Mouse (Mus musculus) midbrain, postnatal 0 days (tissue): ENCODE measurements around the gene Gpr26. TPM values are rescaled to one million over a fixed set of nuclear protein-coding genes. Genes with fewer than 3 reads are reported as not detected.

Experiments
- ATAC-seq: fragments of 200-750 bp; cut with Nextera tagmentation; 2 replicates; pipeline ENCODE4 v1.8.0; 2017; ENCODE audit warnings: moderate number of reproducible peaks, mild to moderate bottlenecking, moderate TSS enrichment, moderate library complexity; ENCODE audit not compliant: low FRiP score
- DNase-seq: peaks from one replicate; pipeline ENCODE4 v3.0.0-alpha.2; 2015; ENCODE audit warnings: low spot score
- H3K27ac ChIP-seq: fragments of 300-500 bp; sonication (generic); 2 replicates; pipeline ENCODE4 v1.5.1; 2014; ENCODE audit warnings: low read depth, mild to moderate bottlenecking, low read length, mixed read lengths
- H3K27me3 ChIP-seq: fragments of 300-500 bp; sonication (generic); 2 replicates; pipeline ENCODE4 v1.6.1; 2014; ENCODE audit warnings: low read length, control low read depth, mixed read lengths; ENCODE audit not compliant: insufficient read depth
- H3K36me3 ChIP-seq: fragments of 300-500 bp; sonication (generic); 2 replicates; pipeline ENCODE4 v1.6.1; 2014; ENCODE audit warnings: low read length, control low read depth, mixed read lengths; ENCODE audit not compliant: insufficient read depth
- H3K4me1 ChIP-seq: fragments of 300-500 bp; sonication (generic); 2 replicates; pipeline ENCODE4 v1.6.1; 2014; ENCODE audit warnings: mild to moderate bottlenecking, control low read depth, antibody characterized with exemption, low read length, mixed read lengths; ENCODE audit not compliant: insufficient read depth
- H3K4me2 ChIP-seq: fragments of 300-500 bp; sonication (generic); 2 replicates; pipeline ENCODE4 v1.6.1; 2014; ENCODE audit warnings: low read depth, mild to moderate bottlenecking, low read length, mixed read lengths; ENCODE audit not compliant: poor library complexity, severe bottlenecking
- H3K4me3 ChIP-seq: fragments of 300-500 bp; sonication (generic); 2 replicates; pipeline ENCODE4 v1.5.1; 2014; ENCODE audit warnings: low read depth, mild to moderate bottlenecking, low read length, moderate library complexity
- H3K9ac ChIP-seq: fragments of 300-500 bp; sonication (generic); replicated peaks from 2 replicates; pipeline ENCODE4 v1.6.1; 2014; ENCODE audit warnings: mild to moderate bottlenecking, low read length, moderate library complexity, mixed read lengths; ENCODE audit not compliant: poor library complexity, severe bottlenecking
- H3K9me3 ChIP-seq: fragments of 300-500 bp; sonication (generic); 2 replicates; pipeline ENCODE4 v1.6.1; 2016; ENCODE audit warnings: low read length, control low read depth
- CTCF ChIP-seq: IDR thresholded peaks from 2 replicates; pipeline ENCODE4 v1.5.1; 2016; ENCODE audit warnings: antibody characterized with exemption, mild to moderate bottlenecking
- WGBS: fragments of 180-500 bp; shearing (Covaris S2); extraction: QIAGEN DNeasy Blood & Tissue Kit; methylation state at CpG from one replicate; pipeline ENCODE4 v1.1.7; 2014; 5-methylcytosine and 5-hydroxymethylcytosine counted together
- polyA plus RNA-seq: library from polyadenylated mRNA; unstranded; fragments of >200 nt; fragmentation: Nextera tagmentation; extraction: Ambion mirVana; gene quantifications from 2 replicates; pipeline ENCODE4 v1.2.1, GENCODE M21; 2015
- total RNA-seq: library from RNA; depleted of rRNA; stranded (reverse); fragments of >200 nt; gene quantifications from 2 replicates; pipeline ENCODE4 v1.2.3, GENCODE M21; 2014

Gpr26 gene
- total and polyA plus RNA-seq, 2 experiments from 2014 or later = 2.7 to 28.9 TPM

DNA sequence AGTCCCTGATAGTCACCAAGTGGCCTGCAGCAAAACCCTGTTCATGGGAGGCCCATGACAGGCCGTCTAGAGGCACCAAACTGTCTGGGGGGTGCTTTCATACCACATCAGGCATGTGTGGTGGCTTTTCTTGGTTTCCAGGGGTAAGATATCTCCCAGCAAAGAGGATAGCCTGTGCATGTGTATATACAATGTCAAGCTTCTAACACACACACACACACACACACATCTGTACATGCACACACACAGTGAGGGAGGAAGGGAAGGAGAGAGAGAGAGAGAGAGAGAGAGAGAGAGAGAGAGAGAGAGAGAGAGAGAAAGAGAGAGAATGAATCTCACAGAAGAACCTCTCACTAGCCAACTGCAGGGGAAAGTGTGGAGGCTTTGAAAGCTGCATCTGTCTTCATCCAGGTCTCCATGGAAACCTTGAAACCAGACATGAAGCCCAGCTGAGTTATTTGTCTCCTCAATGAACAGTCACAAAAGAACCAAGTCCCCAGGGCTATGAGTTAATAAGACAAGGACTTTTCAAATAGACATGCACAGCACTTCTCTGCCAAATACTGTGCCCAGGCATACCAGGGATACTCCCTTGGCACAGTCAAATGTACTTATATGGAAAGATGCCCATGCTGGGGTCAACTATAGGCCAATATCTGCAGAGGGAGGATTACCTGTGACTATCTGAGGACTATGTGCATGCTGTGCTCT lies 46.9 kb downstream of the Gpr26 start:
- no peak overlapping the region for H3K4me3 ChIP-seq
- WGBS = 13% methylated on average over 1 of the region's 1 CpGs
- no peak overlapping the region for H3K4me2 ChIP-seq
- H3K9ac ChIP-seq = no peak overlapping the region
- no peaks in the 10 kb centered on the region for H3K9me3 ChIP-seq
- TF ChIP-seq CTCF = no peak
- ATAC-seq (peak; percentile 52), DNase-seq (peak; percentile 94)
- no peaks in the 10 kb centered on the region for H3K36me3 ChIP-seq
- H3K27me3 ChIP-seq = no peaks in the 10 kb centered on the region
- peak overlapping the region; percentile 21 for H3K27ac ChIP-seq
- peaks cover 6% of the 10 kb centered on the region for H3K4me1 ChIP-seq

DNA sequence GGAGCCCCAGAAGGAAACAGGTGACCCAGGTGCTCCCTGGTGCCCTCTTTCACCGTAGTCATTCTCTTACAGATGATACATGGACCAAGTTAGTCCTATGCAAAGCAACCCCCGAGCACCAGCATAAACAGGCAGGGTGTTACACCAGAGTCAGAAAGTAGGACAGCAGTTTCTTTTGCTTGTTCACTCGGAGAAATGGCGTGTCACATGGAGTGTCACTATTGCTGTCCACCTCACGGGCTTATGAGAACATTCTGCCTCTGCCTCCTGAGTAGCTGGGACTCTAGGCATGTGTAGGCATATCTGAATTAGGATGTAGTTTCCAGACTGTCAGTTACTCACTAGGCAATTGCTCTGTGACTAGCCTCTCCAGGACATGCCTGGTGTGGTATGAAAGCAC lies 47.7 kb downstream of the Gpr26 start:
- no peak overlapping the region for H3K4me2 ChIP-seq
- no peak for ATAC-seq
- no peaks in the 10 kb centered on the region for H3K27me3 ChIP-seq
- H3K27ac ChIP-seq = peak overlapping the region; percentile 21; the same call in 1 of the 2 replicates
- peaks cover 6% of the 10 kb centered on the region for H3K4me1 ChIP-seq
- H3K4me3 ChIP-seq = no peak overlapping the region
- no peak overlapping the region for H3K9ac ChIP-seq
- WGBS = 81% methylated on average over 5 of the region's 5 CpGs
- no peaks in the 10 kb centered on the region for H3K36me3 ChIP-seq
- DNase-seq = no peak
- no peak for TF ChIP-seq CTCF
- H3K9me3 ChIP-seq = no peaks in the 10 kb centered on the region

DNA sequence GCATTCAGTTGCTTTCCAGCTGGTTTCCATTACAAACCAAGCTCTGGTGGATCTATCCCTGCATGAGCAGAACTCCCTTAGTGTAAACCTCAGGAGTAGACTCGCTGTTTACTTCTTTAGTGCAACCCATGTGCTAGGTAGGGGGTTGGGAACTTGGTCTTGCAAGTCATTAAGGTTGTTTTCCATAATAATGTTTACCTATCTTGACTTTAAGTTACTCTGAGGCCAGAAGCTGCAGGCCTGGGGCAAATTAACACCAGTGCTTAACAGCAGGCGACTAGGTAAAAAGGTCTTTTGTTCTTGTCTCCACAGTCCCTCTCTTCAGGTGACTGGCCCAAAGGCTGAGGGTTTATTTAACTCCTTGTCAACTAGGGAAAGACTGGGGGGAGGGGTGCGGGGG lies 48.9 kb downstream of the Gpr26 start:
- no peaks in the 10 kb centered on the region for H3K36me3 ChIP-seq
- H3K27ac ChIP-seq = no peak overlapping the region
- WGBS = 31% methylated on average over 3 of the region's 3 CpGs
- ATAC-seq = no peak
- H3K4me2 ChIP-seq = no peak overlapping the region
- H3K27me3 ChIP-seq = no peaks in the 10 kb centered on the region
- H3K9ac ChIP-seq = no peak overlapping the region
- no peak overlapping the region for H3K4me3 ChIP-seq
- peaks cover 6% of the 10 kb centered on the region for H3K4me1 ChIP-seq
- no peaks in the 10 kb centered on the region for H3K9me3 ChIP-seq
- no peak for TF ChIP-seq CTCF
- DNase-seq = no peak

DNA sequence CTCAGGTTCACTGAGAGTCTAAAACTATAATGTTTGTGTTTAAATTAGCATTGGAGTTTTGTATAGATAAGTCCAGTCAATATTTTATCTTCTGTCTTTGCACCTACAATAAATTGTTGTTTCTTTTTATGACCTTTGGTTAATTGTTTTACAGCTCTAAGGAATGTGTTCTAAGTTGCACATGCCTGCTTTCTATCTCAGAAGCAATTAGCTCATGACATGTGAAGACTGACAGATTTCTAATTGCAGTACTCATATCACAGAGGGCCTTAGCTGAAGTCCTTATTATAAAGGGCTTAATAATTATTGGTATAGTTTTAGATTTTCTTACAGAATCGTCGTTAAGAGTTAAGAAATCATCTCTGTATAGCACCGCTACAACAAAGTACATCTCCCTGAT lies 49.7 kb downstream of the Gpr26 start:
- ATAC-seq = no peak
- Histone ChIP-seq H3K36me3 (no peaks in the 10 kb centered on the region), H3K27ac (no peak overlapping the region), H3K4me2 (no peak overlapping the region), H3K4me3 (no peak overlapping the region), H3K4me1 (peaks cover 6% of the 10 kb centered on the region), H3K9ac (no peak overlapping the region), H3K27me3 (no peaks in the 10 kb centered on the region), H3K9me3 (no peaks in the 10 kb centered on the region)
- DNase-seq = no peak
- TF ChIP-seq CTCF = no peak
- 70% methylated on average over 3 of the region's 3 CpGs for WGBS

DNA sequence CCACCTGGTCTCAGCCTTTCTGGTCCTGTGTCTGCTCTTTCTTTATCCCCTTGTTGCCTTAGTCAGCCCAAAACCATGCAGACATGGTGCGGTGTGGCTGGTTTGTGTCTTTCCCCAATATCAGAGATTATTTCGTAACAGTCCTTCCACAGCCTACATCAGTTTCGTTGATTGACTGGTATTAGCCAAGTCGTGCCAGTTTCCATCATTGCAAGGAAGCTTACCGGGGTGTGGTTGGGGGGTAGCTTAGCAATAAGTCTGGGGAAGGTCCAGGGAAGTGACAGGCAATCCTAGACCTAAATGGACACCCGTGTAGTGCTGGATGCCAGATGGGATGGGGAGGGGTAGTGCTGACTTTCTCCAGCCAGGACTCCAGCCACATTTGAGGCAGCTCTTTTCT lies 59.3 kb downstream of the Gpr26 start:
- peak; percentile 23 for DNase-seq
- 65% methylated on average over 6 of the region's 6 CpGs for WGBS

DNA sequence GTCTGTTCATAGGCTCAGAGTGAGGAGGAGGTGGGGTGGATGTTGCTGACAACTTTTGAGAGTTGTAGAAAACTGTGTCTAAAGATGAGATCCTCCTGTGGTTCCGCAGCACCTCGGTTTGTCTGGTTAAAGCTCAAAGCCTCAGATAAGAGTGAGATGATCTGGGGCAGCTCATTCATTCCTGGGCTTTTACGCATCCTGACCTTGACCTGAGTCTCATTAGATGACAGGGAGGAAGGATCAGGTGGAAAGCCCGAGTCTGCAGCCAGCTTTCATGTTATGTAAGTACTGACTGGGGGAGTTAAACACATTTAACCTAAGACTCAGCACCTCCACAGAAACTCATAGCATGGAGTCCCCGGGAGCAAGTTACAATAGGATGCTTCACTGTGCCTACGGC lies 60.4 kb downstream of the Gpr26 start:
- H3K4me3 ChIP-seq = no peak overlapping the region
- no peaks in the 10 kb centered on the region for H3K27me3 ChIP-seq
- no peaks in the 10 kb centered on the region for H3K4me1 ChIP-seq
- H3K4me2 ChIP-seq = no peak overlapping the region
- ATAC-seq = no peak
- 74% methylated on average over 6 of the region's 6 CpGs for WGBS
- no peak for DNase-seq
- no peak for TF ChIP-seq CTCF
- no peaks in the 10 kb centered on the region for H3K36me3 ChIP-seq
- H3K9ac ChIP-seq = no peak overlapping the region
- H3K27ac ChIP-seq = no peak overlapping the region
- H3K9me3 ChIP-seq = no peaks in the 10 kb centered on the region

More for the DNA sequence above, 59.3 kb downstream of the Gpr26 start:
- no peaks in the 10 kb centered on the region for H3K9me3 ChIP-seq
- H3K27me3 ChIP-seq = no peaks in the 10 kb centered on the region
- H3K27ac ChIP-seq = no peak overlapping the region
- no peak overlapping the region for H3K4me3 ChIP-seq
- no peaks in the 10 kb centered on the region for H3K36me3 ChIP-seq
- no peak for ATAC-seq
- no peak for TF ChIP-seq CTCF
- H3K4me2 ChIP-seq = no peak overlapping the region
- H3K9ac ChIP-seq = no peak overlapping the region
- H3K4me1 ChIP-seq = no peaks in the 10 kb centered on the region
